Mouse (Mus musculus): ENCODE measurements at regions not wholly inside any gene's neighbourhood (a gene's known extent, or its start where the extent isn't known, plus 50 kb on each side); places are given as distances from the start of the nearest gene placed in this dataset.

DNA sequence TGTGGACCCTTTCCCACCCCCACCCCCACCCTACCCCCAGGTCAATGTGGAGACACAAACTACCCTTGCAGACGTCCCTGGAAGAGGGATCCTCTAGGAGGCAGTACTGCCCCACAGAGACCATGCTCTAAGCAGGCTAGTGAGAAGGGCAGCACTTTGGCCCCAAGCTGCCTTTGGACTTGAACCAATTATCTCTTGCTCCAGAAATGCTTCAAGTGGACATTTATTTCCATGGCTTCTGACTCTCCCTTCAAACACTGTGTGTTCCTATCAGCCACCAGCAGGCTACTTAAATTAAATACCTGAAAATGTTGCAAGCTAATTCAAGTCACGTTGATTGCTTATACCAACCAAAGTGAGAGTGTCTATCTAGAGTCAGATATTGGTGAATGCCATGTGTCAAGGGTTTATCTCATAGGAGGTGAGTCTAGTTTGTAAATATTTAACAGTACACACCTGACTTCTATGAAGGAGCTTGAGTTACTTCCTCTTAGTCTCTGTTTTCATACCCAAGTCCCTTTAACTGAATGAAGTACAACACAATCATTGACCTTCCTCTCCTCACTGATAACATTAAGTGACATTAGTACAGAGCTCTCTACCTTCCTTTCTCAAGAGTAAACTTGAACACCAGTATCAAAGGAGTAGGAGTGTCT lies 435.7 kb downstream of the Efnb2 start:
- H3K9me3 ChIP-seq (ENCODE audit: control insufficient read depth, low read length), result no peaks in the 10 kb centered on the region
- no peak for ATAC-seq
- WGBS, result 65% methylated on average over 2 of the region's 2 CpGs
- H3K27me3 ChIP-seq (replicated peaks; ENCODE audit: control insufficient read depth, insufficient read depth, low read length), result no peaks in the 10 kb centered on the region
- no peaks in the 10 kb centered on the region for H3K36me3 ChIP-seq (ENCODE audit: control insufficient read depth, insufficient read depth)
- no peak overlapping the region for H3K9ac ChIP-seq (replicated peaks; ENCODE audit: low read depth, low read length)
- no peak overlapping the region for H3K27ac ChIP-seq (ENCODE audit: low read length)
- no peak overlapping the region for H3K4me2 ChIP-seq (ENCODE audit: low read length)
- H3K4me1 ChIP-seq (replicated peaks; ENCODE audit: control insufficient read depth, insufficient read depth, low read length), result no peaks in the 10 kb centered on the region
- no peak overlapping the region for H3K4me3 ChIP-seq (replicated peaks; ENCODE audit: low read length)

DNA sequence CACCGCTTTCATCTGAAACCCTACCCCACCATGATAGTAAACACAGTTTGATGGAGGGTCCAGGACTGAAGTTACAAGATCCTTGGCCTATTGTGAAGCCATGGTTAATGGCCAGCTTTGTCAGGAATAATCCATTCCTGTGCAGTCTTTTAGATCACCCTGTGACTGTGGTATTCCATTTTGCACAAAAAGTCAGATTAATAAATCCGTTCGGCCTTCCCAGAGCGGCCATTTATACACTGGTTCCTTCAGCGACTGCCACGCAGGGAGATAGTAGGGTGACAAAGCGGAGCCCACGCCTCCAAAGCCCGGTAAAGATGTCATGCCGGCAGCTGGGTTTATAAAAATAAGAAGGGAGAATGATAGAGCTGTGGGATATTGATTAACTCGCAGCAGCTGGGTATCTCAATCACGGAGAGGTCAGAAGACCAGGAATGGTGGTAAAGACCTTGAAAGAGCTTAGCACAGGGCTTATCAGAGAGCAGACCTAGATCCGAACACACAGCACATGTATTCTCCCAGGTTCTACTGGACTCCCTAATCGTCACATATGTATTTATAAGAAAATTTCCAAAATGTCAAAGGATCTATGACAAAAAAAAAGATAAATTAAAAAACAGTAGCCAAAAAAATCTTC lies 440.5 kb downstream of the Efnb2 start:
- H3K27ac ChIP-seq (ENCODE audit: low read length), result no peak overlapping the region
- ATAC-seq, result no peak
- H3K36me3 ChIP-seq (ENCODE audit: control insufficient read depth, insufficient read depth), result no peaks in the 10 kb centered on the region
- no peak overlapping the region for H3K9ac ChIP-seq (replicated peaks; ENCODE audit: low read depth, low read length)
- WGBS, result 49% methylated on average over 14 of the region's 14 CpGs
- H3K4me1 ChIP-seq (replicated peaks; ENCODE audit: control insufficient read depth, insufficient read depth, low read length), result no peaks in the 10 kb centered on the region
- no peaks in the 10 kb centered on the region for H3K27me3 ChIP-seq (replicated peaks; ENCODE audit: control insufficient read depth, insufficient read depth, low read length)
- no peak overlapping the region for H3K4me3 ChIP-seq (replicated peaks; ENCODE audit: low read length)
- no peak overlapping the region for H3K4me2 ChIP-seq (ENCODE audit: low read length)
- no peaks in the 10 kb centered on the region for H3K9me3 ChIP-seq (ENCODE audit: control insufficient read depth, low read length)

DNA sequence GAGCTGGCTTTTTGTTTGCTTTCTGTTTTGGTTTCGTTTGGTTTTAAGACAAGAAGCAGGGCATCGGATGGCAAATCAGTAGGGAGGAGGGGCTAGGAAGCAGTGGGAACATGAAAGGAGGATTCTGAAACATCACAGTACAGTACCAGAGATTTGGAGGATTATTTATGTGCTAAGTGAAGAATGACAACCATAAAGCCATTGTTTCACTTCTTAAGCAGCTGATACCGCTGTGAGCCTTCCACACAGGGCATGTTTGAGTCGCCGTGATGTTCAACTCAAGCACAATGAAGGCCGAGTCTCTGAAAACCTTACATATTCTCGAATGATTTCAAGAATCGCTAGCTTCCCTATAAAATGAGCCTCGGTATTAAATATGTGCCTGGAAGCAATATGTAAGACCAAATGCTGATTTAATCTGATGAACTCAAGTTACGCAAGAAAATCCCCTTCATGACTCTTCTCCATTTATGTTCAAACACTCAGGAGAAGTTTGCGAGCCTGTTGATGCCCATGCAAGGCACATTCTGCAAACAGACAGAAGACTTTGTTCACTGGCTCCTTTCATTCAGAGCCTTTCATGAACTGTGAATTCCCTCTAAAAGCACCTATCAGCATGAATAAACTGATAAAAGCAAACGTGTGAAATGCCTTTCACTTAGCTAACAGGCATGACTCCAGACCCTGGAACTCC lies 441.2 kb downstream of the Efnb2 start:
- no peak overlapping the region for H3K9ac ChIP-seq (replicated peaks; ENCODE audit: low read depth, low read length)
- H3K9me3 ChIP-seq (ENCODE audit: control insufficient read depth, low read length), result no peaks in the 10 kb centered on the region
- WGBS, result 44% methylated on average over 12 of the region's 12 CpGs
- H3K4me3 ChIP-seq (replicated peaks; ENCODE audit: low read length), result no peak overlapping the region
- no peak overlapping the region for H3K4me2 ChIP-seq (ENCODE audit: low read length)
- H3K36me3 ChIP-seq (ENCODE audit: control insufficient read depth, insufficient read depth), result no peaks in the 10 kb centered on the region
- no peaks in the 10 kb centered on the region for H3K27me3 ChIP-seq (replicated peaks; ENCODE audit: control insufficient read depth, insufficient read depth, low read length)
- ATAC-seq, result no peak
- no peak overlapping the region for H3K27ac ChIP-seq (ENCODE audit: low read length)
- no peaks in the 10 kb centered on the region for H3K4me1 ChIP-seq (replicated peaks; ENCODE audit: control insufficient read depth, insufficient read depth, low read length)

DNA sequence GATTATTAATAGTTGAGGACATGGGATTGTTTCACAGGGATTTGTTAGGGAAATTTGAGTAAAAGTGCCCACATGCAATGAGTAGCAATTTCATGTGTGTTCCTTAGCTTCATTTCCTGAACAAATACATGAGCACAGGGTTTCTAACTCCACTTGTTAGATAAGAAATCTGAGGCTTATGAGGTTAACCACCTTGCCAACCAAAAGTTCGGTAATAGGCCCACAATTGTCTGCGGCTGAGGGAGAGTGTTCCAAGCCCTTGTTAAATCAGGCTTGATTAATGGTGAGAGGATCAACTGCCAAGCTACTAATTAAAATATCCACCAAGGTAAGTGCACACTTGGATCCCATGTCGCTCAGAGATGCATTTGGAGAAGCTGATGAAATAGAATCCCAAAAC lies 468.0 kb downstream of the Efnb2 start:
- 43% methylated on average over 3 of the region's 3 CpGs for WGBS
- H3K4me1 ChIP-seq (replicated peaks; ENCODE audit: control insufficient read depth, insufficient read depth, low read length), result no peaks in the 10 kb centered on the region
- H3K27ac ChIP-seq (ENCODE audit: low read length), result no peak overlapping the region
- H3K4me3 ChIP-seq (replicated peaks; ENCODE audit: low read length), result no peak overlapping the region
- no peak for ATAC-seq
- no peaks in the 10 kb centered on the region for H3K36me3 ChIP-seq (ENCODE audit: control insufficient read depth, insufficient read depth)
- H3K9me3 ChIP-seq (ENCODE audit: control insufficient read depth, low read length), result no peaks in the 10 kb centered on the region
- H3K27me3 ChIP-seq (replicated peaks; ENCODE audit: control insufficient read depth, insufficient read depth, low read length), result no peaks in the 10 kb centered on the region
- H3K4me2 ChIP-seq (ENCODE audit: low read length), result no peak overlapping the region
- H3K9ac ChIP-seq (replicated peaks; ENCODE audit: low read depth, low read length), result no peak overlapping the region

DNA sequence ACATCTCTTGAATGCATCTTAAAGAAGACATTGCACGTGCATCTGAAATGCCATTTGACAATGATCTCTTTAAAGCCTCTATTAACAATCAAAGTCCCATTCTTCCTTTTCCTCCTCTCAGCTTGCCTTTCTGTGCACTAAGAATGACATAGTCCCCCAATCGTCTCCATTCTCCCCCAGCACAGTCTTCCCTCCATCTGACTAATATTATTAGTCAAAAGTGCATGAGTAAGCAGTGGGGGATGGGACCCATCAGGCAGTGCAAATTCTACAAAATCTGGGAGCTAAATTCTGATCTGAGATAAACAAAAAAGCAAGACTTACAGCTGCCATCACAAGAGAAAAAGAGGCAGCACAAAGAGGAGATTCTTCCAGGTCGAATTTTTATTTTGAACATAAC lies 475.0 kb downstream of the Efnb2 start:
- WGBS, result 44% methylated on average over 3 of the region's 3 CpGs
- H3K9ac ChIP-seq (replicated peaks; ENCODE audit: low read depth, low read length), result no peak overlapping the region
- no peaks in the 10 kb centered on the region for H3K36me3 ChIP-seq (ENCODE audit: control insufficient read depth, insufficient read depth)
- H3K9me3 ChIP-seq (ENCODE audit: control insufficient read depth, low read length), result no peaks in the 10 kb centered on the region
- peak; percentile 76 for ATAC-seq
- H3K4me3 ChIP-seq (replicated peaks; ENCODE audit: low read length), result no peak overlapping the region
- no peaks in the 10 kb centered on the region for H3K4me1 ChIP-seq (replicated peaks; ENCODE audit: control insufficient read depth, insufficient read depth, low read length)
- H3K27me3 ChIP-seq (replicated peaks; ENCODE audit: control insufficient read depth, insufficient read depth, low read length), result no peaks in the 10 kb centered on the region
- H3K27ac ChIP-seq (ENCODE audit: low read length), result no peak overlapping the region
- H3K4me2 ChIP-seq (ENCODE audit: low read length), result no peak overlapping the region

DNA sequence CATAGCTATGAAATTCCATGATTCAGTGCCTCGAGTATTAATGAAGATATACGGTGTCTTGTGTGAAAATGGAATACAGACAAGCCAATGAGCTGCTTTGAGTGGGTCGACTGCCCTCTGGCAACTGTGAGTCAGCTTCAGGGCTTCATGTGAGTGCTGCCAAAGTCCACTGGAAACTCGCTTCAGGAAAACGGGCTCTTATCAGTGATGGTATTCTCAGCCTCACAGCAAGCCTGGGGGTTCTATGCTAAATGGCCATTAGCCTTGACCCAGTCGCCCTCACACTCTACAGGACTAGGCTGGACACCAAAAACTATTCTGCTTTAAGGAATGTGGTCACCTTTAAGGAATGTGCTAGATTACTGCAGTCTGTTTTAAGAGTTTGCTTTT lies 477.8 kb downstream of the Efnb2 start:
- Histone ChIP-seq H3K27ac (ENCODE audit: low read length) (no peak overlapping the region), H3K9ac (replicated peaks; ENCODE audit: low read depth, low read length) (no peak overlapping the region), H3K9me3 (ENCODE audit: control insufficient read depth, low read length) (no peaks in the 10 kb centered on the region), H3K27me3 (replicated peaks; ENCODE audit: control insufficient read depth, insufficient read depth, low read length) (no peaks in the 10 kb centered on the region), H3K4me1 (replicated peaks; ENCODE audit: control insufficient read depth, insufficient read depth, low read length) (no peaks in the 10 kb centered on the region), H3K4me2 (ENCODE audit: low read length) (no peak overlapping the region), H3K36me3 (ENCODE audit: control insufficient read depth, insufficient read depth) (no peaks in the 10 kb centered on the region), H3K4me3 (replicated peaks; ENCODE audit: low read length) (no peak overlapping the region)
- no peak for ATAC-seq
- 87% methylated on average over 6 of the region's 6 CpGs for WGBS

DNA sequence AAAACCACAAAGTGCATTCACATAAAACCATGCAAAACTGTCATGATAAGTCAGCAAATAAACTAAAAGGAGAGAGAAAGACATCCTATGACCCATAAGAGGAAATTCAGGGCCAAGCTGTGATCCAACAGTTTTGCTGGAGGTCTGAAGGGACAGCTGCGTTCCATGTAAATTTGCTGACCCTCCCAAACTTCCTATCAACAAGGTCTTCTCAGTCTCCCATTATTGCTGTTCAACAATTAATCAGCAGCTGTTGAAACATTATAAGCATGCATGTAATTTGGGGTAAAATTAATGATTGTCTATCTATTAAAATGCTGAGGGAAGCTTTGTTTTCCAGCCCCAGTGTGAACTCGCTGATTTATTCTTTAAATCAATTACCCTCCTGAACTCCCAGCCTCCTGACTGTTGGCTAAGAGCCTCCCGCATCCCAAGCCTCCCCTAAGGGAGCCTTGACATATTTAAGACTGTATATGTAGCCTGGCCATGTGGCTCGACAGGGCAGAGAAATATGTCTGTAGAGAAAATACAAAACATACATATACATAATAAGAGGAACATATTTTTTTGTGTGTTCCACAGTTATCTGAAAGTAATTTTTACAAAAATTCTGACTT lies 478.3 kb downstream of the Efnb2 start:
- H3K36me3 ChIP-seq (ENCODE audit: control insufficient read depth, insufficient read depth), result no peaks in the 10 kb centered on the region
- no peak overlapping the region for H3K4me3 ChIP-seq (replicated peaks; ENCODE audit: low read length)
- no peak for ATAC-seq
- H3K4me1 ChIP-seq (replicated peaks; ENCODE audit: control insufficient read depth, insufficient read depth, low read length), result no peaks in the 10 kb centered on the region
- H3K27ac ChIP-seq (ENCODE audit: low read length), result no peak overlapping the region
- H3K4me2 ChIP-seq (ENCODE audit: low read length), result no peak overlapping the region
- no peaks in the 10 kb centered on the region for H3K27me3 ChIP-seq (replicated peaks; ENCODE audit: control insufficient read depth, insufficient read depth, low read length)
- WGBS, result 51% methylated on average over 4 of the region's 4 CpGs
- no peak overlapping the region for H3K9ac ChIP-seq (replicated peaks; ENCODE audit: low read depth, low read length)
- no peaks in the 10 kb centered on the region for H3K9me3 ChIP-seq (ENCODE audit: control insufficient read depth, low read length)

DNA sequence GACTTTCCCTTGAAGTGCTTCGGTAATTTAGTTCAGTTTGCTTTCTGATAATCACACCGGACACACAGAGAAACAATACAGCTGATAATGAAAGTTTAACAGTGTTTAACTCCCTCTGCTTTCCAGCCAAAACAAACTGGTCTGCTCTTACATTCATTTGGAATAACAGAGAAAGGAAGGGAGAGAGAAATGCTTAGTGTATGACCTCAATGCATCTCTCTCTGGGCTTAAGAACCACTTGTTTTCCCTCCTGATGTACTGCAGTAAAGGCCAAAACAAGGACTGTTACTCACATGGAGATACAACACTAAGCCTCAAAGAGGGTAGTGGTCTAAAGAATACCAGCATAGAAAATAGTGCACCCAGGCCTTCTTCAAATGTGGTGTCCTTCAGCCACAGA lies 478.9 kb downstream of the Efnb2 start:
- WGBS, result 73% methylated on average over 2 of the region's 2 CpGs
- Histone ChIP-seq H3K27me3 (replicated peaks; ENCODE audit: control insufficient read depth, insufficient read depth, low read length) (no peaks in the 10 kb centered on the region), H3K27ac (ENCODE audit: low read length) (no peak overlapping the region), H3K9ac (replicated peaks; ENCODE audit: low read depth, low read length) (no peak overlapping the region), H3K4me3 (replicated peaks; ENCODE audit: low read length) (no peak overlapping the region), H3K9me3 (ENCODE audit: control insufficient read depth, low read length) (no peaks in the 10 kb centered on the region), H3K36me3 (ENCODE audit: control insufficient read depth, insufficient read depth) (no peaks in the 10 kb centered on the region), H3K4me2 (ENCODE audit: low read length) (no peak overlapping the region), H3K4me1 (replicated peaks; ENCODE audit: control insufficient read depth, insufficient read depth, low read length) (no peaks in the 10 kb centered on the region)
- no peak for ATAC-seq

DNA sequence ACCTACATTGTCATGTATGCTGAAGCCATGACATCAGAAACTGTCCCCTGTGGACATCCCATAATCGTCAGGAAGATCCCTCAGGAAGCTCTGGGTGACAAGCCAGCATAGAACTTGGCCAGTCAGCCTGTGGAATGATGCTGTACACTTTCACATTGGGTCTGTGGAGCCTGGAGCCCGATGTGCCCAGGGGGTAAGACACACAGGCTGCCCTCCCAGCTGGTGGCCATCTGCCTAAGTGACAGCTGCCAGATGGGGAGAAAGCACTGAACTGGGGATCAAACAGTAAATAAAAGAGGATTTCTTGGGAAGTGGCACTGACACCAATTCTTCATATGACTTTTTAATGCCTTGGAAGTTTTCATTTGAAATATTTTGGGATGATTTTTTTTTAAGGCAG lies 486.8 kb downstream of the Efnb2 start:
- peaks cover 4% of the 10 kb centered on the region; the same call in 1 of the 2 replicates for H3K4me1 ChIP-seq (replicated peaks; ENCODE audit: control insufficient read depth, insufficient read depth, low read length)
- H3K4me3 ChIP-seq (replicated peaks; ENCODE audit: low read length), result no peak overlapping the region
- H3K27ac ChIP-seq (ENCODE audit: low read length), result no peak overlapping the region
- H3K27me3 ChIP-seq (replicated peaks; ENCODE audit: control insufficient read depth, insufficient read depth, low read length), result no peaks in the 10 kb centered on the region
- no peaks in the 10 kb centered on the region for H3K9me3 ChIP-seq (ENCODE audit: control insufficient read depth, low read length)
- H3K36me3 ChIP-seq (ENCODE audit: control insufficient read depth, insufficient read depth), result no peaks in the 10 kb centered on the region
- peak; percentile 52; the same call in 1 of the 2 replicates for ATAC-seq
- no peak overlapping the region for H3K4me2 ChIP-seq (ENCODE audit: low read length)
- H3K9ac ChIP-seq (replicated peaks; ENCODE audit: low read depth, low read length), result no peak overlapping the region
- WGBS, result 32% methylated on average over 2 of the region's 2 CpGs

Measured in forebrain, embryonic 16.5 days (tissue).